Mouse (Mus musculus): ENCODE measurements around the gene Rufy4. TPM values are rescaled to one million over a fixed set of nuclear protein-coding genes. Genes with fewer than 3 reads are reported as not detected.

Gene Rufy4
- total RNA-seq, 2 experiments from 2014 or later, result 1.4 TPM; not detected in 1

- no peak for ATAC-seq (replicated peaks; ENCODE audit: poor library complexity, severe bottlenecking)
Observed at GRCm38 (mm10) chr1:74103654-74104353, 21.5 kb upstream of the Rufy4 start.

- ATAC-seq (replicated peaks; ENCODE audit: poor library complexity, severe bottlenecking), result no peak
Observed at GRCm38 (mm10) chr1:74105660-74106059, 19.7 kb upstream of the Rufy4 start.

GRCm38 (mm10) chr1:74106214-74106613 lies 19.1 kb upstream of the Rufy4 start:
- no peak for ATAC-seq (replicated peaks; ENCODE audit: poor library complexity, severe bottlenecking)

- no peak for ATAC-seq (replicated peaks; ENCODE audit: poor library complexity, severe bottlenecking)
Observed at GRCm38 (mm10) chr1:74107931-74108618, 17.3 kb upstream of the Rufy4 start.

GRCm38 (mm10) chr1:74109670-74110069 lies 15.7 kb upstream of the Rufy4 start:
- no peak for ATAC-seq (replicated peaks; ENCODE audit: poor library complexity, severe bottlenecking)

- ATAC-seq (replicated peaks; ENCODE audit: poor library complexity, severe bottlenecking), result no peak
Observed at GRCm38 (mm10) chr1:74110932-74111695, 14.2 kb upstream of the Rufy4 start.

GRCm38 (mm10) chr1:74111696-74112030 lies 13.7 kb upstream of the Rufy4 start:
- ATAC-seq (replicated peaks; ENCODE audit: poor library complexity, severe bottlenecking), result no peak

GRCm38 (mm10) chr1:74113071-74113470 lies 12.3 kb upstream of the Rufy4 start:
- ATAC-seq (replicated peaks; ENCODE audit: poor library complexity, severe bottlenecking), result no peak

GRCm38 (mm10) chr1:74117876-74118275 lies 7.5 kb upstream of the Rufy4 start:
- ATAC-seq (replicated peaks; ENCODE audit: poor library complexity, severe bottlenecking), result no peak

GRCm38 (mm10) chr1:74119115-74119514 lies 6.2 kb upstream of the Rufy4 start:
- ATAC-seq (replicated peaks; ENCODE audit: poor library complexity, severe bottlenecking), result no peak

- no peak for ATAC-seq (replicated peaks; ENCODE audit: poor library complexity, severe bottlenecking)
Observed at GRCm38 (mm10) chr1:74121138-74121537, 4.2 kb upstream of the Rufy4 start.

- ATAC-seq (replicated peaks; ENCODE audit: poor library complexity, severe bottlenecking), result no peak
Observed at GRCm38 (mm10) chr1:74121821-74122576, 3.3 kb upstream of the Rufy4 start.

- no peak for ATAC-seq (replicated peaks; ENCODE audit: poor library complexity, severe bottlenecking)
Observed at GRCm38 (mm10) chr1:74123215-74123614, 2.1 kb upstream of the Rufy4 start.

GRCm38 (mm10) chr1:74124021-74124981 lies 1.0 kb upstream of the Rufy4 start, which contains the start of gene Tns1:
Gene Tns1 (minus strand): TSS chr1:74124449.
- ATAC-seq (replicated peaks; ENCODE audit: poor library complexity, severe bottlenecking), result peak; percentile 73

GRCm38 (mm10) chr1:74130883-74131659 lies 5.7 kb downstream of the Rufy4 start:
- peak; percentile 38 for ATAC-seq (replicated peaks; ENCODE audit: poor library complexity, severe bottlenecking)

- no peak for ATAC-seq (replicated peaks; ENCODE audit: poor library complexity, severe bottlenecking)
Observed at GRCm38 (mm10) chr1:74132011-74132410, 6.7 kb downstream of the Rufy4 start.

GRCm38 (mm10) chr1:74133954-74134353 lies 8.6 kb downstream of the Rufy4 start:
- ATAC-seq (replicated peaks; ENCODE audit: poor library complexity, severe bottlenecking), result peak; percentile 87

GRCm38 (mm10) chr1:74135326-74135950 lies 10.1 kb downstream of the Rufy4 start:
- ATAC-seq (replicated peaks; ENCODE audit: poor library complexity, severe bottlenecking), result no peak

Data from granulocyte monocyte progenitor cell, adult 5-6 weeks (primary cell).